Mouse (Mus musculus): Measurements from ENCODE around the gene BC052040.

GRCm38 (mm10) chr2:115699032-115699431, 117.5 kb downstream of the BC052040 start:
- TF ChIP-seq ZNF384 (IDR thresholded peaks at IDR 0.05; ENCODE audit: low read depth, low read length) (no peak), HCFC1 (IDR thresholded peaks at IDR 0.05; ENCODE audit: borderline replicate concordance, insufficient read depth, low read length) (no peak), ZC3H11A (IDR thresholded peaks at IDR 0.05; ENCODE audit: borderline replicate concordance, low read depth, low read length) (no peak), MAFK (IDR thresholded peaks at IDR 0.05; ENCODE audit: insufficient read depth, low read depth, low read length) (no peak)
